7 mouse cellular contexts compared by ENCODE assay signal in genomic region chr11:121420830-121421552, GRCm38 (mm10). TPM values are rescaled to one million over a fixed set of nuclear protein-coding genes. Genes with fewer than 3 reads are reported as not detected.
A peak's percentile ranks its signal among the peaks of the same experiment; 100 is the strongest.
DNase-seq lines count a peak whose midpoint lies in the region; ATAC-seq lines count a peak whose summit lies in the region.

Gene Fn3krp (plus strand): TSS chr11:121421401.

- 1% methylated on average over 28 of the region's 28 CpGs for WGBS in intestine, embryonic 16.5 days
- 1% methylated on average over 28 of the region's 28 CpGs for WGBS in midbrain, embryonic 11.5 days

- no peaks in the 10 kb centered on the region for H3K36me3 ChIP-seq in intestine, embryonic 16.5 days (ENCODE audit: control insufficient read depth, insufficient read depth, low read length)
- H3K36me3 ChIP-seq in midbrain, embryonic 11.5 days (ENCODE audit: control insufficient read depth, insufficient read depth, low read length), result no peaks in the 10 kb centered on the region

- peak within 1 kb of the TSS; percentile 74 for H3K27ac ChIP-seq in intestine, embryonic 16.5 days (ENCODE audit: low read length)
- H3K27ac ChIP-seq in midbrain, embryonic 11.5 days (ENCODE audit: low read depth, low read length), result no peak within 1 kb of the TSS; the same call in 1 of the 2 replicates

- peak within 1 kb of the TSS; percentile 87 for H3K4me2 ChIP-seq in intestine, embryonic 16.5 days (ENCODE audit: low read depth, low read length)
- H3K4me2 ChIP-seq in midbrain, embryonic 11.5 days, result peak within 1 kb of the TSS; percentile 82

- intact Hi-C loops in left cerebral cortex, postnatal 36 days (cut with DNase I), result loop anchor here (5.0 kb wide), 1 partner anchor 34 kb away; the partner anchor contains the start of gene Rab40b

- no peaks in the 10 kb centered on the region for H3K27me3 ChIP-seq in intestine, embryonic 16.5 days (replicated peaks; ENCODE audit: control insufficient read depth, insufficient read depth, low read length)
- H3K27me3 ChIP-seq in midbrain, embryonic 11.5 days (ENCODE audit: control insufficient read depth, insufficient read depth, low read length), result no peaks in the 10 kb centered on the region

- H3K9me3 ChIP-seq in intestine, embryonic 16.5 days (ENCODE audit: control insufficient read depth, low read length), result no peaks in the 10 kb centered on the region
- no peaks in the 10 kb centered on the region for H3K9me3 ChIP-seq in midbrain, embryonic 11.5 days (ENCODE audit: control insufficient read depth, low read length)

- peaks cover 8% of the 10 kb centered on the region for H3K4me1 ChIP-seq in intestine, embryonic 16.5 days (ENCODE audit: control insufficient read depth, insufficient read depth, low read length)
- peaks cover 9% of the 10 kb centered on the region for H3K4me1 ChIP-seq in midbrain, embryonic 11.5 days (ENCODE audit: control insufficient read depth, insufficient read depth, low read length)

- H3K9ac ChIP-seq in intestine, embryonic 16.5 days (ENCODE audit: low read depth, low read length), result peak within 1 kb of the TSS; percentile 78
- peak within 1 kb of the TSS; percentile 77 for H3K9ac ChIP-seq in midbrain, embryonic 11.5 days (ENCODE audit: low read length)

- ATAC-seq in intestine, embryonic 16.5 days, result peak; percentile 100
- peak; percentile 100 for ATAC-seq in midbrain, embryonic 11.5 days (ENCODE audit: low FRiP score)

- DNase-seq in adrenal gland, adult 8-10 months, result peak; percentile 99
- DNase-seq in embryo, embryonic 9.5 days (ENCODE audit: extremely low spot score), result peak; percentile 99
- DNase-seq in gastrocnemius, postnatal 4 days (ENCODE audit: low spot score in 2 of 2), result peak; percentile 94 to 99
- DNase-seq in left cerebral cortex, postnatal 36 days (ENCODE audit: low spot score in 2 of 2), result peak; percentile 97 to 98
- peak; percentile 100 for DNase-seq in midbrain, embryonic 11.5 days (ENCODE audit: low spot score, missing footprints)
- DNase-seq in skeletal muscle tissue, adult 2 months (ENCODE audit: low read depth, low spot score), result peak; percentile 97

- H3K4me3 ChIP-seq in intestine, embryonic 16.5 days (ENCODE audit: low read length), result peak within 1 kb of the TSS; percentile 69
- peak within 1 kb of the TSS; percentile 71 for H3K4me3 ChIP-seq in midbrain, embryonic 11.5 days (ENCODE audit: low read depth, low read length)

RNA-seq across cellular contexts. Expression of gene Fn3krp, which starts in this region (rescaled TPM):
- total RNA-seq in adrenal gland, adult 8-10 months (2022), result 10 to 100 TPM; 19.1 to 27.6 (median 21.9) TPM
- 10 to 100 TPM; 12.9 to 13.1 TPM for total RNA-seq in gastrocnemius, postnatal 4 days (2021)
- 3.8 and 5.3 TPM in 2 replicates for polyA plus RNA-seq in intestine, embryonic 16.5 days (2015; fragmentation: Nextera tagmentation; extraction: Ambion mirVana)
- 10 to 100 TPM; 45.3 to 50.6 TPM for total RNA-seq in left cerebral cortex, postnatal 36 days (2021)
- polyA plus RNA-seq in midbrain, embryonic 11.5 days (2014; fragmentation: Nextera tagmentation; extraction: Ambion mirVana), result 8.6 and 10.6 TPM in 2 replicates
